ENCODE assay signal across 24 mouse cellular contexts in genomic region chr3:79293023-79293422, GRCm38 (mm10). TPM values are rescaled to one million over a fixed set of nuclear protein-coding genes. Genes with fewer than 3 reads are reported as not detected.
DNase-seq lines count a peak whose midpoint lies in the region; ATAC-seq and TF ChIP-seq lines count a peak whose summit lies in the region.
"Had no signal": no experiment of that assay in that cellular context is flagged by ENCODE, and none has a peak within 500 bp of the region (broad histone marks: within the 10 kb centered on the region; RNA-seq: fewer than 3 reads in every experiment).

No protein-coding gene starts in this region.

- H3K9ac ChIP-seq in lung, embryonic 14.5 days: no peak overlapping the region
- no peak overlapping the region for H3K9ac ChIP-seq in lung, embryonic 16.5 days (ENCODE audit: low read length)
- H3K9ac ChIP-seq: embryonic facial prominence, embryonic 13.5 days; embryonic facial prominence, embryonic 15.5 days; forebrain, embryonic 12.5 days had no signal

- TF ChIP-seq CTCF in lung, embryonic 14.5 days (IDR thresholded peaks at IDR 0.05; ENCODE audit: low read depth): no peak
- no peak for TF ChIP-seq CTCF in lung, adult 2 months (IDR thresholded peaks at IDR 0.05; ENCODE audit: insufficient read depth, low read length)

- H3K36me3 ChIP-seq in lung, embryonic 14.5 days (ENCODE audit: insufficient read depth): no peaks in the 10 kb centered on the region
- no peaks in the 10 kb centered on the region for H3K36me3 ChIP-seq in lung, embryonic 16.5 days (ENCODE audit: control insufficient read depth, insufficient read depth, low read length)
- H3K36me3 ChIP-seq: embryonic facial prominence, embryonic 13.5 days; embryonic facial prominence, embryonic 15.5 days; forebrain, embryonic 10.5 days; forebrain, embryonic 12.5 days had no signal

- H3K9me3 ChIP-seq in lung, embryonic 14.5 days (ENCODE audit: low read depth, low read length): no peaks in the 10 kb centered on the region
- H3K9me3 ChIP-seq in lung, embryonic 16.5 days (ENCODE audit: control insufficient read depth, low read length): no peaks in the 10 kb centered on the region
- H3K9me3 ChIP-seq: embryonic facial prominence, embryonic 13.5 days; embryonic facial prominence, embryonic 15.5 days; forebrain, embryonic 10.5 days; forebrain, embryonic 12.5 days had no signal

- H3K4me2 ChIP-seq in lung, embryonic 14.5 days: no peak overlapping the region
- H3K4me2 ChIP-seq in lung, embryonic 16.5 days (ENCODE audit: low read depth, low read length): no peak overlapping the region
- H3K4me2 ChIP-seq: embryonic facial prominence, embryonic 13.5 days; embryonic facial prominence, embryonic 15.5 days; forebrain, embryonic 12.5 days had no signal

- no peak for TF ChIP-seq POLR2A in lung, adult 2 months (IDR thresholded peaks at IDR 0.05; ENCODE audit: borderline replicate concordance, extremely low read depth, low read depth, low read length)

- 24% methylated on average over 4 of the region's 4 CpGs for WGBS in lung, embryonic 14.5 days
- 32% methylated on average over 4 of the region's 4 CpGs for WGBS in lung, embryonic 16.5 days
- WGBS in lung, adult 2 months: 41% methylated on average over 4 of the region's 4 CpGs

- no peaks in the 10 kb centered on the region; the same call in 1 of the 2 replicates for H3K4me1 ChIP-seq in lung, embryonic 14.5 days (ENCODE audit: insufficient read depth)
- H3K4me1 ChIP-seq in lung, embryonic 16.5 days (replicated peaks; ENCODE audit: control insufficient read depth, insufficient read depth, low read length): peaks cover 13% of the 10 kb centered on the region
- H3K4me1 ChIP-seq in lung, adult 2 months (ENCODE audit: control insufficient read depth, insufficient read depth, low read length): peaks cover 4% of the 10 kb centered on the region; the same call in 1 of the 2 replicates
- H3K4me1 ChIP-seq: embryonic facial prominence, embryonic 15.5 days had no signal

- H3K27me3 ChIP-seq in lung, embryonic 14.5 days (ENCODE audit: insufficient read depth, low read length): no peaks in the 10 kb centered on the region
- no peaks in the 10 kb centered on the region for H3K27me3 ChIP-seq in lung, embryonic 16.5 days (ENCODE audit: control insufficient read depth, insufficient read depth, low read depth, low read length)
- H3K27me3 ChIP-seq: embryonic facial prominence, embryonic 15.5 days had no signal

- H3K27ac ChIP-seq in lung, embryonic 14.5 days (ENCODE audit: low read depth): peak overlapping the region; percentile 63; the same call in 1 of the 2 replicates
- H3K27ac ChIP-seq in lung, embryonic 16.5 days (ENCODE audit: low read length): peak overlapping the region; percentile 45
- H3K27ac ChIP-seq: embryonic facial prominence, embryonic 13.5 days; embryonic facial prominence, embryonic 15.5 days; forebrain, embryonic 10.5 days; forebrain, embryonic 12.5 days had no signal

- peak; percentile 54; the same call in 1 of the 2 replicates for ATAC-seq in lung, embryonic 14.5 days (ENCODE audit: insufficient read depth)
- peak; percentile 59 for ATAC-seq in lung, embryonic 16.5 days (ENCODE audit: low read depth)
- ATAC-seq: forebrain, embryonic 14.5 days had no signal

- H3K4me3 ChIP-seq in lung, embryonic 14.5 days (ENCODE audit: low read depth, low read length): no peak overlapping the region
- no peak overlapping the region for H3K4me3 ChIP-seq in lung, embryonic 16.5 days (ENCODE audit: low read length)
- H3K4me3 ChIP-seq in lung, adult 2 months (replicated peaks; ENCODE audit: extremely low read depth, low read depth, low read length): no peak overlapping the region
- H3K4me3 ChIP-seq: embryonic facial prominence, embryonic 13.5 days; embryonic facial prominence, embryonic 15.5 days; erythroblast, embryonic 14.5 days; forebrain, embryonic 10.5 days; forebrain, embryonic 12.5 days had no signal

- peak; percentile 73 for DNase-seq in lung, embryonic 14.5 days
- DNase-seq in lung, postnatal 14 days: no peak
- no peak for DNase-seq in lung, adult 2 months
- peak; percentile 23 for DNase-seq in lung, postnatal 36 days
- DNase-seq in lung, postnatal 4 days: no peak
- DNase-seq: adrenal gland, adult 2 months; adrenal gland, postnatal 10 days; adrenal gland, postnatal 25 days; cerebellum, adult 11 months; cerebellum, adult 18-20 months; cerebellum, adult 8-10 months; cerebellum, adult 9-11 months; cerebellum, postnatal 14 days; cerebellum, postnatal 36 days; embryo, embryonic 11 days had no signal

RNA-seq across cellular contexts. Expression of gene Rapgef2, which starts 6.7 kb away (rescaled TPM):
- 8.7 and 10.1 TPM in 2 replicates for polyA plus RNA-seq in lung, embryonic 14.5 days (2014; fragmentation: Nextera tagmentation; extraction: Ambion mirVana)
- polyA plus RNA-seq in lung, embryonic 16.5 days (2015; fragmentation: Nextera tagmentation; extraction: Ambion mirVana): 5.1 and 6.0 TPM in 2 replicates
- 14.3 and 17.3 TPM in 2 replicates for polyA plus RNA-seq in lung, adult 2 months (2012; rRNA removed)

RNA-seq across cellular contexts. Expression of gene Gm17359, which starts 43.4 kb away (rescaled TPM):
- polyA plus RNA-seq in lung, embryonic 14.5 days (2014; fragmentation: Nextera tagmentation; extraction: Ambion mirVana): not detected in 2 replicates
- polyA plus RNA-seq in lung, embryonic 16.5 days (2015; fragmentation: Nextera tagmentation; extraction: Ambion mirVana): not detected in 2 replicates
- polyA plus RNA-seq in lung, adult 2 months (2012; rRNA removed): not detected in 2 replicates
- polyA plus RNA-seq: adrenal gland, adult 2 months; C2C12; embryonic facial prominence, embryonic 11.5 days; embryonic facial prominence, embryonic 13.5 days; embryonic facial prominence, embryonic 15.5 days; erythroblast, embryonic 14.5 days; forebrain, embryonic 10.5 days; forebrain, embryonic 12.5 days had no signal

Comparison
In these comparisons a context has a peak if more than half of its experiments do, and no peak if none do; other contexts are left out.
1. DNase-seq: peak in lung, embryonic 14.5 days (single experiment) and lung, postnatal 36 days (single experiment); none in lung, postnatal 14 days (single experiment), lung, adult 2 months (single experiment) and lung, postnatal 4 days (0 of 2).